Mouse (Mus musculus) cerebellum, adult 8-10 months (tissue): ENCODE measurements around the gene Ctnnb1.

ENCODE experiments used
- DNase-seq: peaks from one replicate; pipeline ENCODE4 v3.0.0; 2022

Ctnnb1 gene

DNA sequence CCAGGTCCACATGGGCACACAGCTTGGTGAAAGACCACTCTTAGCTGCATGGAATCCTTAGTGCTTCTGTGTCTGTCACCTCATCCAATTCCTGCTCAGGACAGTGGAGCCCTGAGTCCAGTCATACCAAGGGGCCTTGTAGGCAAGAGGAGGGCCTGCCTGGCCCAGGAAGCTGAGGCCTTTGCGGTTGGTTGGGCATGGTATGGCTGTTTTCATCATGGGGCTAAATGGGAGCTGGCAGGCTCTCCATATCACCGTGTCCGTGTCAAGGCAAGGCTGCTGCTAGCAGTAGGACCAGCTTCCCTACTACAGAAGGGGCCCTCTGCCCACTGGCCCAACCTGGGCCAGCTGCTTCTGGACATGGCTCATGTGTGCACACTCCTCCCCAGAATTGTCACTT lies 34.7 kb downstream of the Ctnnb1 start:
- no peak for DNase-seq

DNA sequence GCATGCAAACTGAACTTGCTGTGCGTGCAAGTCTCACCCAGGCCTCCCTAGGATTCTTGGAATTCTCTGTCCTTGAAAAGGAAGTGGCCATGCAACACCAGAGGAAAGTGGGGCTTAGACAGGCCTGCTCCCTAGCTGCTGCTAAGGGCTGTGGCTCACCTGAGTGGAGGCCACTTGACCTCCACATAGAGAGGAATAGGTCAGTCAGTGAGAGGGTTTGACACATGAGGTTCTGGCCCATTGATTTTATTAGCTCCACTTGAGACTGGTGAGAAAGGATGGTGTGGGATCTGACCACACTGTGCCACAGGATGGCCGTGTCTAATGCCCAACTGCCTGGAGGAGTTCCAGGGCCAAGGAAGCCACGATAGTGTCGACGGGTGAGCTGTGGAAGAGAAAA lies 35.2 kb downstream of the Ctnnb1 start:
- no peak for DNase-seq

DNA sequence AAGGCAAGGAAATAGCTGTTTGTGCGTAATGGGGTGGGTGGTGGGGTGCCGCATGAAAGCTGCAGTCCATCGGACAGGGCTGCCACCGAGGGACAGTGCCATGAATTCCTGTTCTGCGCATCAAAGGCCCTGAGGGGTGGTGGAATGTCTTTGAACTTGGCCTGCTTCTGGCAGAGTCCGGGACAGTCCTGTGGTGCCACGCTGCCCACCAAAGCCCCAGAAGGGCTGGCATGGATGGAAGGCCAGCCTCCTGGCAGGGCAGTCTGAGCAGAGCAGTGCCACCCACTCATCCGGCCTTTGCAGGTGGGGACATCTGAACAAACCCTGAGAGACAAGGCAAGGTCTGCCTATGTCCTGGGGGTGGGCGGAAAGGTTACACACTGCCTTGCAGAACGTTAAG lies 36.0 kb downstream of the Ctnnb1 start:
- DNase-seq, result no peak

DNA sequence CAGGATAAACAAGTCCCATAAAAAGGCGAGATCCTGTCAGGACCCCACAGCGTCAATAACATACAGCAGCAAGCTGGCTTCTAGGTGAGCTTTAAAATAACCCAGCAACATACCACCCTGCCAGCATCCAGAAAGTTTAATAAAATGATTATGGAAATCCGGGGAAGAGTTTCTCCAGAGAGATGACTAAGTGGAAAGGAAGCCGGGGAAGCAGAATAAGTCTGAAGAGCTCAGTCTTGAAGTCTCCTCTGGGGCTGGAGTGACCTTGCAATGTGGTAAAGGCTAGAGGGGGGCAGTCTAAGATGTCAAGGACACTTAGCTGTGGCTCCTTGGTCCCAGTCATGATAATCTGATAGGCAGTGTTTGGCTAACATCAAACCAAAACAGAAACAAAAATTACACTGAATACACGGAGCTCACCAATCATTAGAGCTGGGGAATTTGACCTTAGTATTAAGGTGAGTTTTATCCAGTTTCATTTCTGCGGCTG lies 44.1 kb downstream of the Ctnnb1 start:
- no peak for DNase-seq

DNA sequence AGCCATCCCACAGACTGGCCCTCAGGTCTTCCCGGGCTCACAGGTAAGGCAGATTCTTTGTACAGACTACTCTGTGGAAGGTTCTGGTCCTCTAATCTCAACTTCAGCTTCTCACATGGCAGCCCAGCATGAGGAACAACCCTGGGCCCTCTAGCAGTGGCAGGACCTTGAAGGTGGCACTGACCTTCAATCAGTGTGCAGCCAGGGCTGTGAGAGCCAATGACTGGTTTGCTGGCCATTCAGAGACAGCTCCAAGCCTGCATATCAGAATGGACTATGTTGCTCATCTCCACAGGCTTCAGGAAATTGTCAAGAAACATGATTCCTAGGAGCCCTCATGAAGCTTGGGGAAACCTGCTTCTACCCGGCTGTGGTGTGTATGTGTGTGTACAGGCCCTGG lies 45.2 kb downstream of the Ctnnb1 start:
- DNase-seq, result no peak

DNA sequence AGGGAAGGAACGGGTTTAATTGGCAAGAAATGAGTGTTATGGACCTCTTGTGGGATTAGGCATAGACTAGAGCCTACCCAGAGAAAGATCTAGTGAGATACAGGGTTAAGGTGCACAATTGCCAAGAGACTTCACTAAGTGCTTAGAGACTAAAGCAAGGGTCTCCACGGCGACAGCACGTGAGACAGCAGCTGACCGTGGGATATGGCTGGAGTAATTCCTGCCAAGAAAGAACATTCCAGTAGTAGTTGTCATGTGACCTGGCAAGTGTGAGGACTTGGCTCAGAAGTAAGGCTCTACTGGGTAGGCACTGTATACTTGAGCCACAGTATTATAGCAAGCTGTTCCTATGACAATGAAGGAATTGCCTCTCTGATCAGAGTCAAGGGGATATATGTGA lies 47.1 kb downstream of the Ctnnb1 start:
- DNase-seq, result no peak

DNA sequence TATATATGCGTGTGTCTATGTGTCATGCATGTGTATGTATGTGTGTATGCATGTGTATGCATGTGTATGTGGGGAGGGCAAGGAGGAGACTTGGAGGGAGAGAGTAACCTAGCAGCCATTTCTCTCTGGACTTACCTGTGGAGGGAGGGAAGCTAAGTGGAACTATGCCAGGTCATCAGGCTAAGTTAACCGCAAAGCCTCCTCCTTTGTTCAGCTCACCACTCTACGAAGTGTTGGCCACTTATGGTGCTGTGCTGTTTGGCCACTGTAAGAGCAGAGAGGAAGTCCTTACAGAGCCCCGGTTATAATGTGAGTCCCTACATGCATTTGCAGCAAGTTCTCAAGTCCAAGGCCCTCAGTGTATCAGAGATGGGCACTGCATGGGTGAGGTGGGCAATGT lies 47.8 kb downstream of the Ctnnb1 start:
- DNase-seq, result no peak

DNA sequence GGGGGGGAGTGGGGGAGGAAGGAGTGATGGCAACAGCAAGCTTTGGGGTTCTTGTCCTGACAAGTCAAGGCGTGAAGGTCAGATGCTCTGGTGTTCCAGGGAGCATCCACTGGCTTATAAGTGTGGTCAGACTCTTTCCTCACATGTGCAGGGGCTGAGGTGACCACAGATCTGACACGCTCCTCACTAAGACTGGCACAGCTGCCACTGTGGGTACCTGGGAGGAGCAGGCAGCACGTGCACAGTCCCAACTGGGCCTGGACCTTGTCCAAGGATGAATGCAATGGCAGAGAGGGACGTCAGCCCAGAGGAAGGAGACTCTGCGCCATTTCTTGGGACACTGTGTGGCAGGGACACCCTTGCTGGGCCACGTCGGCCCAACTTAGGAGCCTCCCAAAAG lies 52.8 kb downstream of the Ctnnb1 start:
- no peak for DNase-seq

DNA sequence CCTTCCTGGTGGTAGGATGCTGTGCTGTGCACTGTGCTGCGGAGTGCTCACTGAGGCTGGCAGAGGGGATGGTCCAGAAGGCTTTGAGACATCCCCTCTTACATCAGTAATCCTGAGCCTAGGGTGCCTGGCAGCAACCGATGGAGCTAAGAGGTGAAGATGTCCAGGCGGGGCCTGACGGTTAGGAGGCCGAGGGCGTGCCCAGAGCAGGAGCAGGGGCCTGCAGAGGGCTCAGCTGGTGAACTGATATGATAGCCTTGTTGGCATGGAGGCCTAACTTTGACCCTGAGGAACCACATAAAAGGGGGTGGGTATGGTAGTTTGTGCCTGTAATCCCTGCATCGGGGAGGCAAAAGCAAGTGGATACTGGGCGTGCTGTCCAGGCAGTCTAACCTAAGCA lies 54.8 kb downstream of the Ctnnb1 start:
- no peak for DNase-seq

DNA sequence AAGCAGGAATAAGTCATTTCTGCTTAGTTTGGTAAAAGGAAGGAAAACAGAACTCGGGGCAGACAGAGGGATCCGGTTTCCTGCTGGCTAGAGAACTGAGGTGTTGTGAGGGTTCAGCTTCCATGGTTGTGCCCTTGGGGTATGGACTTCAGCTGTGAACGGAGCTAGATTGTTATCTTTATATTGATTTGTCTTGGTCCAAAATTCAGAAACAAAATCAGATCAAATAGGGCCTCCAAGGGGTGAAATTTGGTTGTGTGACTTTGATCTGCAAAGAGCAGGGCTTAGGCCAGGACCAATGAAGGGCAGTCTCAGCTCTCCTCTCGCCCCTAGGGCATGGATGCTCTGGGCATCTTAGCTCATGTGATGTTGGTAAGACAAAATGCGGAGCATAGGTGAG lies 55.5 kb downstream of the Ctnnb1 start:
- DNase-seq, result no peak

DNA sequence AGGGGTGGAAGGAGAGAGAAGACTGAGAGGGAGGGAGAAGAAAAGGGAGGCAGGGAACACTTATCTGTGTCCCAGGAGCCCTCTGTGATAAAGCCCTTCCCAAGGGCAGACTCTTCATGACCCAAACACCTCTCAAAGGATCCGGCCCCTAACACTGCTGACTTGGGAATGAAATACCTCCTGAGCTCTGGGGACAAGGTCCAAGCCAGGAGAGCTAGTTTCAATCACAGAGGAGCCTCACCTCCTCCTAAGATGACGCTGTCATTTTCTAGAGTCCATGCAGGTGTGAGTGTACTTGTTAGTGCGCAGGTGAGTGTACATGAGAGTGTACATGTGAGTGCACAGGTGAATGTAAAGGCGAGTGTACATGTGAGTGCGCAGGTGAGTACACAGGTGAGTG lies 56.0 kb downstream of the Ctnnb1 start:
- no peak for DNase-seq

DNA sequence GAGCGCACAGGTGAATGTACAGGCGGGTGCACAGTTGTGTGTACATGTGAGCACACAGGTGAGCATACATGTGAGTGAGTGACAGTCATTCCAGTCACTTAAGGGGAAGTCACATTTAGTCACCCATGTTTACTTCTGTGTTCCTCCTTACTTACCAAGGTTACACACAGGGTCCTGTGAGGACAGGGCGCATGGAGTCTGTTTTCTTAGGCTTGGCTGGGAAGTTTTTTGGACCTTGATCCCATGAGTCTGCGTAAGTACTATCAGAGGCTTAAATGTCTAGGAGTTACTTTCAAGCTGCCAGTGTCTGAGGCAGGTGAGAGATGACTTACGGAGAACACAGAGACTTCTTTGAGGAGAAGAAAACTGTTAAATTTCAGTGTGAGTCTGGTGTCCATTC lies 56.5 kb downstream of the Ctnnb1 start:
- DNase-seq, result no peak

DNA sequence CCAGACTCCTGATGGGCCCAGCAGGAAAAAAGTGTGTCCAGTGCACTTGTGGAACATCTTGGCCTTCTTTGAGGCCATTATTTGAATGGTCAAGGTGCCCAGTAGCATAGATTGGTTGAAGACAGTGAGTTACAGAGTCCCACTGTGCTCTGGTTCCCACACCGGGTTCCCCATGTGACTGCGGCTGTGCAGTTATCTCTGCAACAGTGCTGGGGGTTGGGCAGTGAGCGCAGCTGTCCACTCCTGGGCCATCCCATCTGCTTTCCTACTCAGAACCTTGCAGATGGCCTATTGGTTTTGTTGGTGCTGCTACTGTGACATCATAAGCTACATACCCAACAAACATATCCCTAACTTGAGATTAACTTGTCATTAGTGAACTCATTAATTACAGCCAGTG lies 57.2 kb downstream of the Ctnnb1 start:
- DNase-seq, result no peak

DNA sequence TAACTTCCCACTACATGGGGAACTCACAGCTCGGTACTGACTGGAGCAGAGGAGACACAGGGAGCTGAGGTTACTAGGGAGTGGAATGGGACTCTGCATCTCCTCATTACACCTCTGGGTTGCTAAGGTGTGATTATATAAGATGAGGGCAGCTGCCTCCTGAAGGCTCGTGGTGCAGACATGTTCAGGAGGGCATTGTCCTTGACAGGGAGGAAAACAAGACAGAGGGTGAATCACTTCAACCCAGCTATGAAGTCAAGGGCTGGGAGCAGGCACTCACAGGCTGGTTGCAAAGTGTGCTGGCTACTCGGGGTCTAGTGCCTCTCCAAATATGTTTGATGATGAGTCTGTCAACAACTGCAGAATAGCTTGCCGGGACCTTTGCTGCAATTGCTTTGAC lies 58.0 kb downstream of the Ctnnb1 start:
- DNase-seq, result no peak

DNA sequence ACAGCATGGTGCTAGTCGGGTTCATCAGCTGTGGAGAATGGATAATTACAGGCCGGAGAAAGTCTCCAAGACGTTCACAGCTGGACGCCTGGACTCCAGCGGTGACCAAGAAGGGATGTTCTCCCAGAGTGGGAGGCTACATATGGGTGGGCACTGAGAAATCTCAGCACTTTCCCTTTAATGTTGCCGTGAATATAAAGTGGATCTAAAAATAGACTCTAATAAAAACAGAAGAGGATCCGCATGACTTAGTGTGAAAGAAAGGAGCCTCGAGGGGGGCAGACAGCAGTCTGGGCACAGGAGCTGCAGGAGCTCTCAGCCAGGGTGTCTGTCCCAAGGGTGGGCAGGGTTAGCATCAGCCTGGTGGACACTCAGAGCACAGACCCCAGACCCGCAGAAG lies 59.1 kb downstream of the Ctnnb1 start:
- no peak for DNase-seq

DNA sequence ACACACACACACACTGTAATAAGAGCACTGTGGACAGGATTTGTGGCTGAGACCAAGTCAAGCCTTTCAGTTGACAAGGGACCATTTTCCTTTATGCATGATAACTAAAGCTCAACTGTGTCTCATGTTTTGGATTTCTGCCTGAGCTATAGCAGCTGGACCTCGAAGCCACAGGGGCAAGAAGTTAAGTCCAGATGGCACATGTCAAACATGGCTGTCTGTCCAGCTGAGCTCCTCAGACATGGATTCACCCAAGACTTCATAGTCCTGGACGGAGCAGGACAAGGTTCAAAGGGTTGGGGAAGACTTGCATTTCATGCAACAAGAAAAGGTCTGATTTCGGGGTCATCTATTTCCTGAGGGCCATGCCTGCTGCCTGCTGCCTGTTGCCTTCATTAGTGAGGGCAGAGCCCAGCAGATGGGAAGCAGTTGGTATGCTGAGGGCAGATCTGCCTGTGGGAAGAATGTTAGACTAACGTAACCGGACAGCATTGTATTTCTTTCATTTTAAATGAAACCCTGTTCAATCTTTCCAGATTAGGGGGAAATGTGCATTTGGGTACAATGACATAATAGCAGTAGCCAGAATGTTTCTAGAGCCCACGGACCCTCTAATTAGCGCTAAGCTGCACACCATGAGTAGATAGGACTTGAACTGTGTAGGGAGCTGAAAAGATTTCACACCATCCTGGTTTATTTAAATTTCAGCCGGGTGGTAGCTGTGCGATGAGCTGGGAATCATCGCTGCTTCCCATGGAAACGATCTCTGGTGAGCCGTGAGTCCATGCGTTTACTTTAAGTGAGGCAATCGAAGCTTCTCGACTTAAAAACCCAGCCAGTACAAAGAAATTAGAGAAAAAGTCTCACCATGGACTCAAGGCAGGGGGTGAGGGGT lies 61.0 kb downstream of the Ctnnb1 start:
- DNase-seq, result no peak

DNA sequence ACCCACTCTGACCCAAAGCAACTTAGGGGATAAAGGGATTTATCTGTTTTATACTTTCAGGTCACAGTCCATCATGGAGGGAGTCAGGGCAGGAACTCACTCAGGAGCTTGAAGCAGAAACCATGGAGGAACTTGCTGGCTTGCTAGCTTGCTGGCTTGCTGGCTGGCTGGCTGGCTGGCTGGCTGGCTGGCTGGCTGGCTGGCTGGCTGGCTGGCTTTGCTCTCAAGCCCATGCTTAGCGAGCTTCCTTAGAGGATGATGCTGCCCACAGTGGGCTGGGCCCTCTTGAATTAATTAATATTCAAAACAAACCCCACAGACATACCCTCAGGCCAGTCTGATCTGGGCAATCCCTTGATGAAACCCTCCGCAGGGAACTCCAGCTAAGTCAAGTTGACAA lies 62.8 kb downstream of the Ctnnb1 start:
- no peak for DNase-seq

DNA sequence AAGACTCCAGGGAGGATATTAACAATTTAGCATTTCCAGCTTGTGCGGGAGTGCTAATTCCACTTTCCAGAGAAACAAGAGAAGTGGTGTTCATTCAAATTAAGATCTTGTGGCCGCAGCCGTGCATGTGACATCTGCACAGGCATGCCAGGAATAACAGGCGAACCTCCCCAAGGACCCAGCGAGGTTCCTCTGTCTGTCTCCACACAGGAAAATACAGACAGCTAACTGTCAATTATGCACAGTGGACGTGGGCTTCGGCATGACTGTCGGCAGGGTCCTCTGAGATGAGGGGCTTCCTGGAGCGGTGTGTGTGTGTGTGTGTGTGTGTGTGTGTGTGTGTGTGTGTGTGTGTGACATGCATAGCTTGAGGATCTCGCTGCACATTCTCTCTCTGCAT lies 64.0 kb downstream of the Ctnnb1 start:
- no peak for DNase-seq

DNA sequence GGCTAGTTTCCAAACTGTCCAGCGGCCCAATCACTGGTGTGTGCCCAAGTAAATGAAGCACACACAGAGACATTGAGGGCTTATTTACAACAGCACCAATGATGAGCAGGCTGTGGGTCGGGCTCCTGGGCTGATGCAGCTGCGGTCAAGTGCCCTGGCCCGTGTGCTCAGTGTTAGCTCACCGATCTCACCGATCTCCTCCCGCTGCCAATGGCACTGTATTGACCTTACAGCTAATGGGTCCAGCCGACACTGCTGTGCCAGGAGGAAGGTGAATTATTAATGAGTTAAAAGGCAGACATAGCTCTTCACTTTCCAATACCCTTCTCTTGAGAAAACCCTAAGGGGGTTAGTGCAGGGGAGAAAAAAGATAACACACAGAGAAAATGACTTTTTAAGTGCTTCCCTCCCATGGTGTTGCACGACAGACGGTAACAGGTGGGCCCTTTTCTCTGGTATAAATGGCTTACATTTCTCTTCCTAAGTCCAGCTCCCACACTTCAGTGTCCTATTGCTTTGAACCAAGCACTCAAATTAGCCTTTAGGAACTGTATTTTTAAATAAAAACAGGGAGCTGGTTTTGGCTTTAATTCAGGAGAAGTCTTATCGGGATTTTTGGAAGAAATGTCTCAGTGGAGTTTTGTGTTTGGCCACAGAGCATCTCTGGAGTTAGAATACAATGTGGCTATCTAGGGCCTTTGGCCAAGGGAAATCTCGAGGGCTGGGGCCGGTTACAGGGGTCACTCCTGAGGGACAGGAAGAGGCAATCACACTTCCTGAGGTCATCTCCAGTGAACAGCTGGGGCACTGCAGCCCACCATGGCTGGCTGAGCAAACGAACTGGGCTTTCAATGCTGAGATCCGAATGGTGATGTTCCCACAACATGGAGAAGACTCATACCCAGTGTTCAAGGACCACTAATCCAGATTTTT lies 65.5 kb downstream of the Ctnnb1 start:
- DNase-seq, result no peak

DNA sequence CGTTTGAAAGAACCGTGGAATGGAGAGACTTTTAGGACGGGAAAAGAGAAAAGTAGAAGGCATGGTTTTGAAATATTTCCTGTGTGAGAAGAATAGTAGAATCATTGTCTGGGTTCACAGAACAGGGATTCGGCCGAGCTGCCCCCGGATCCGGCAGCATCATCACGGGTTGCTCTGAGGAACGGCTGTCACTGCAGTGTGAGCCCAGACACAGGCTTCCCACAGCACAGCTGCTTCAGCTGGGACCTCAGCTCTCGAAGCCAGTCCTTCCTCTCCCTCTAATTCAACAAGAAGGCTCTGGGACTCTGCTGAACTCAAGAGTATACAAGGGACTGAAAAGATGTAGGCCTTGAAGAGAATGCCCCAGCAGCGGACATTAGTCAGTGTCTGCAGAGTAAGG lies 69.7 kb downstream of the Ctnnb1 start:
- no peak for DNase-seq

DNA sequence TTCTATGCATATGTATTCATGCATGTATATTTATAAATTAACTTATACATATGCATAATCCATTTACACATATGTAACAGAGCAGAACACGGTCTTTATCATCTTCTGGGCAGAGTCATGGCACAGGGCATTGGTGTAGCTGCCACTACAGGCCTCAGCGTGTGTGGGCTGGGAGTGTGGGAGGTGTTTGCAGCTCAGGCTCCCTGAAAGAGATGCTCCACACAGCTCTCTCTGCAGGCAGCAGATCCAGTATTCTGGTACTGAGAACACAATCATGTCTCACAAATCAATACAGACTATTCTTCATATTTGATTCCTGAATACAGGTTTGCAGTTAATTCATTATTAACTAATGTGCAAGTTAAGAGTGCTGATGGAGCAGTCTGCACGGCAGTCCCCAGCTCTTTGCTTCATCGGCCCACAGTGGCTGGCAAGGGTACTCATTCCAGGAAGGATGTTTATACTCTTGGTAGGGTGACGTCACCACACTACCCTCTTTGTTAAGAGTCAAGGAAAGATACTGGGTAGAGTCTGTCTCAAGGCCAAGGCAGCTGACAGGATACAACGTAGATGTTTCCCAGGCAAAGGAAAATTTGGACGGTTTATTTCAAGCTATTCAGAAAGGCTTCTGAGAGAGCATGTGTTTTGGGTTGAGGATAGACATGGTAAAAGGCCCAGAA lies 71.8 kb downstream of the Ctnnb1 start:
- no peak for DNase-seq

DNA sequence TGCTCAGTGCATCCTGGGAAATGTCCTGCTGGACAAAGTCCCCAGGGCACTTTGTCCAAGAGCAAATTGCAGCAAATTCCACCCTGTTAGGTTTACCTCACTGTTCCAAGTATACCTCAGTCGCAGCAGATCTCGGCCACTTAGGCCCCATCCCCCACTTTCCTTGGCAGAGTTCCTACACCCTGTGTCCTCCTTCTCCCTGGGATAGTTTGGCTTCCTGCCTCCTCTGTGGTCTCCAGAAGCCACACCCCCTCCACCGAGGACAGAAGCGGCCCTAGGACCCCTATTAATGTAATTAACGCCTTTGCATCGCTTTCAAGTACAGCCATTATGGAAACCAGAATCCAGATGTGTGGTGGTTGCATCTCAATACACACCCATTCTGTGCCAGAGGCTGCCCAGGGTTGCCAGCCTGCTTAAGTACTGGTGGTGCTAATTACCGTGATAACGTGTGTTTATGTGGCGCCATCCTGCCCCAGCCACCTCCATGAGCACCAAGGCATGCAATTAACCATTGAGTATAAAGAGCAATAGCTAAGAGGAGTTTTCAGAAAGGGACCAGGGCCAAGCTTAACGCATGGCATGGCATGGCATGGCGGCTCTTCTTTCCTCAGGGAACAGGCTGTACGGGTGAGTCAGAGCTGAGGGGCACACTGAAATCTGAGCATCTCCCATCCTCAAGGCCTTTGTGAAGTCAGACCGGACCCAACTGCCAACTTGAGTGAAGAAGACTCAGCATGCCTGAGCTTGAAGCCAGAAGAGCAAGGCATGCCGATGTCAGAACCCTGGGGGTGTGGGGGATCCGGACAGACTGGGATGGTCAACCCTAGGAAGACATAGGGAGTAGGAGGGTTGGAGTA lies 72.9 kb downstream of the Ctnnb1 start:
- no peak for DNase-seq
